Mouse (Mus musculus) hindbrain, embryonic 13.5 days (tissue): ENCODE measurements around the gene Olfr1043. TPM values are rescaled to one million over a fixed set of nuclear protein-coding genes. Genes with fewer than 3 reads are reported as not detected.
"Not testable (repeated sequence)": the region's sequence is repeated elsewhere in the genome, so short reads cannot be mapped to it uniquely, and the experiment has no call there.

ENCODE experiments used
- ATAC-seq: fragments of 200-750 bp; cut with Nextera tagmentation; 2 replicates; pipeline ENCODE4 v1.8.0; 2017; ENCODE audit warnings: moderate TSS enrichment; ENCODE audit not compliant: low FRiP score
- H3K27ac ChIP-seq: fragments of 300-500 bp; sonication (generic); 2 replicates; pipeline ENCODE4 v1.5.1; 2015; ENCODE audit warnings: inconsistent platforms, mild to moderate bottlenecking, moderate library complexity
- H3K27me3 ChIP-seq: fragments of 300-500 bp; sonication (generic); 2 replicates; pipeline ENCODE4 v1.6.1; 2015; ENCODE audit warnings: mild to moderate bottlenecking, inconsistent platforms
- H3K36me3 ChIP-seq: fragments of 300-500 bp; sonication (generic); 2 replicates; pipeline ENCODE4 v1.6.1; 2015; ENCODE audit warnings: mild to moderate bottlenecking, inconsistent platforms
- H3K4me1 ChIP-seq: fragments of 300-500 bp; sonication (generic); replicated peaks from 2 replicates; pipeline ENCODE4 v1.6.1; 2015; ENCODE audit warnings: inconsistent platforms
- H3K4me2 ChIP-seq: fragments of 300-500 bp; sonication (generic); 2 replicates; pipeline ENCODE4 v1.6.1; 2015; ENCODE audit warnings: inconsistent platforms, mild to moderate bottlenecking, moderate library complexity
- H3K4me3 ChIP-seq: fragments of 300-500 bp; sonication (generic); 2 replicates; pipeline ENCODE4 v1.5.1; 2015; ENCODE audit warnings: mild to moderate bottlenecking, inconsistent platforms
- H3K9ac ChIP-seq: fragments of 300-500 bp; sonication (generic); 2 replicates; pipeline ENCODE4 v1.6.1; 2015; ENCODE audit warnings: mild to moderate bottlenecking, inconsistent platforms
- H3K9me3 ChIP-seq: fragments of 300-500 bp; sonication (generic); 2 replicates; pipeline ENCODE4 v1.6.1; 2016; ENCODE audit warnings: inconsistent platforms
- WGBS: fragments of 180-500 bp; shearing (Covaris S2); methylation state at CpG from one replicate; pipeline ENCODE4 v1.1.7; 2015; 5-methylcytosine and 5-hydroxymethylcytosine counted together
- polyA plus RNA-seq: library from polyadenylated mRNA; unstranded; fragments of >200 nt; fragmentation: Nextera tagmentation; extraction: Ambion mirVana; gene quantifications from 2 replicates; pipeline ENCODE4 v1.2.1, GENCODE M21; 2015

Gene Olfr1043
- not detected in 2 replicates for polyA plus RNA-seq

- H3K4me1 ChIP-seq = no peaks in the 10 kb centered on the region
- H3K9me3 ChIP-seq = no peaks in the 10 kb centered on the region
- H3K27me3 ChIP-seq = no peaks in the 10 kb centered on the region
- no peak for ATAC-seq
- WGBS = 91% methylated on average over 2 of the region's 2 CpGs
- H3K4me2 ChIP-seq = no peak within 1 kb of the TSS
- H3K27ac ChIP-seq = no peak within 1 kb of the TSS
- no peak within 1 kb of the TSS for H3K4me3 ChIP-seq
- H3K9ac ChIP-seq = no peak within 1 kb of the TSS
- H3K36me3 ChIP-seq = no peaks in the 10 kb centered on the region
Measured at GRCm38 (mm10) chr2:86167422-86167821, at the start of gene Olfr1043. Olfr1043 (minus strand) TSS chr2:86167522.

GRCm38 (mm10) chr2:86202909-86203308, 35.6 kb upstream of the Olfr1043 start, which contains the start of gene Olfr1045:
Olfr1045 (minus strand) TSS chr2:86203009.
- Histone ChIP-seq H3K36me3 (no peaks in the 10 kb centered on the region), H3K27me3 (no peaks in the 10 kb centered on the region), H3K4me3 (no peak within 1 kb of the TSS), H3K4me1 (no peaks in the 10 kb centered on the region), H3K27ac (no peak within 1 kb of the TSS), H3K4me2 (no peak within 1 kb of the TSS), H3K9me3 (no peaks in the 10 kb centered on the region; the same call in 1 of the 2 replicates), H3K9ac (no peak within 1 kb of the TSS)
- ATAC-seq = no peak

GRCm38 (mm10) chr2:86195863-86196262, 28.5 kb upstream of the Olfr1043 start:
- Histone ChIP-seq H3K27me3 (no peaks in the 10 kb centered on the region), H3K9me3 (no peaks in the 10 kb centered on the region), H3K4me2 (no peak overlapping the region), H3K9ac (no peak overlapping the region), H3K4me3 (no peak overlapping the region), H3K36me3 (no peaks in the 10 kb centered on the region), H3K4me1 (no peaks in the 10 kb centered on the region), H3K27ac (no peak overlapping the region)
- 59% methylated on average over 1 of the region's 1 CpGs for WGBS
- no peak for ATAC-seq

- Histone ChIP-seq H3K27me3 (no peaks in the 10 kb centered on the region), H3K9ac (no peak within 1 kb of the TSS), H3K4me2 (no peak within 1 kb of the TSS), H3K4me3 (no peak within 1 kb of the TSS), H3K4me1 (no peaks in the 10 kb centered on the region), H3K27ac (no peak within 1 kb of the TSS), H3K9me3 (no peaks in the 10 kb centered on the region), H3K36me3 (no peaks in the 10 kb centered on the region)
- ATAC-seq = no peak
Measured at GRCm38 (mm10) chr2:86185583-86185982, 18.3 kb upstream of the Olfr1043 start, which contains the start of gene Olfr52. Olfr52 (minus strand) TSS chr2:86185683.

GRCm38 (mm10) chr2:86179950-86180349, 12.6 kb upstream of the Olfr1043 start:
- no peaks in the 10 kb centered on the region for H3K4me1 ChIP-seq

GRCm38 (mm10) chr2:86177720-86178119, 10.4 kb upstream of the Olfr1043 start, which contains the start of gene Olfr1044:
Olfr1044 (minus strand) TSS chr2:86177820.
- no peak within 1 kb of the TSS for H3K27ac ChIP-seq
- H3K4me2 ChIP-seq = no peak within 1 kb of the TSS
- H3K9ac ChIP-seq = no peak within 1 kb of the TSS
- no peaks in the 10 kb centered on the region for H3K4me1 ChIP-seq
- no peaks in the 10 kb centered on the region for H3K36me3 ChIP-seq
- no peak for ATAC-seq
- no peak within 1 kb of the TSS for H3K4me3 ChIP-seq
- no peaks in the 10 kb centered on the region for H3K9me3 ChIP-seq
- no peaks in the 10 kb centered on the region for H3K27me3 ChIP-seq

More at GRCm38 (mm10) chr2:86179950-86180349, 12.6 kb upstream of the Olfr1043 start:
- H3K4me2 ChIP-seq = no peak overlapping the region
- H3K9ac ChIP-seq = no peak overlapping the region
- H3K36me3 ChIP-seq = no peaks in the 10 kb centered on the region
- no peaks in the 10 kb centered on the region for H3K27me3 ChIP-seq
- no peak overlapping the region for H3K27ac ChIP-seq
- no peaks in the 10 kb centered on the region for H3K9me3 ChIP-seq
- WGBS = 87% methylated on average over 3 of the region's 3 CpGs
- H3K4me3 ChIP-seq = no peak overlapping the region
- ATAC-seq = no peak

- not testable (repeated sequence) for H3K4me1 ChIP-seq, H3K36me3 ChIP-seq, H3K9me3 ChIP-seq, H3K27ac ChIP-seq, H3K27me3 ChIP-seq, ATAC-seq, H3K9ac ChIP-seq, H3K4me2 ChIP-seq, H3K4me3 ChIP-seq
- WGBS = 90% methylated on average over 7 of the region's 7 CpGs
Measured at GRCm38 (mm10) chr2:86175422-86175821, 8.1 kb upstream of the Olfr1043 start.

GRCm38 (mm10) chr2:86161738-86162137, 5.6 kb downstream of the Olfr1043 start, which contains the start of gene Olfr1042:
Olfr1042 (minus strand) TSS chr2:86161838.
- no peak within 1 kb of the TSS for H3K27ac ChIP-seq
- no peak within 1 kb of the TSS for H3K9ac ChIP-seq
- no peak within 1 kb of the TSS for H3K4me3 ChIP-seq
- H3K9me3 ChIP-seq = no peaks in the 10 kb centered on the region
- no peak within 1 kb of the TSS for H3K4me2 ChIP-seq
- no peaks in the 10 kb centered on the region for H3K4me1 ChIP-seq
- no peak for ATAC-seq
- H3K36me3 ChIP-seq = no peaks in the 10 kb centered on the region
- 87% methylated on average over 2 of the region's 2 CpGs for WGBS
- H3K27me3 ChIP-seq = no peaks in the 10 kb centered on the region

- no peak within 1 kb of the TSS for H3K4me3 ChIP-seq
- H3K27me3 ChIP-seq = no peaks in the 10 kb centered on the region
- no peaks in the 10 kb centered on the region for H3K9me3 ChIP-seq
- H3K4me1 ChIP-seq = no peaks in the 10 kb centered on the region
- WGBS = 88% methylated on average over 1 of the region's 1 CpGs
- no peak within 1 kb of the TSS for H3K4me2 ChIP-seq
- no peak within 1 kb of the TSS for H3K9ac ChIP-seq
- no peak for ATAC-seq
- no peaks in the 10 kb centered on the region for H3K36me3 ChIP-seq
- H3K27ac ChIP-seq = no peak within 1 kb of the TSS
Measured at GRCm38 (mm10) chr2:86146632-86147031, 20.7 kb downstream of the Olfr1043 start, which contains the start of gene Olfr1040. Olfr1040 (minus strand) TSS chr2:86146732.

- no peak for ATAC-seq
- Histone ChIP-seq H3K36me3 (no peaks in the 10 kb centered on the region), H3K4me3 (no peak within 1 kb of the TSS), H3K9me3 (no peaks in the 10 kb centered on the region), H3K27ac (no peak within 1 kb of the TSS), H3K9ac (no peak within 1 kb of the TSS), H3K27me3 (no peaks in the 10 kb centered on the region), H3K4me1 (no peaks in the 10 kb centered on the region), H3K4me2 (no peak within 1 kb of the TSS)
- WGBS = 95% methylated on average over 1 of the region's 1 CpGs
Measured at GRCm38 (mm10) chr2:86135828-86136227, 31.5 kb downstream of the Olfr1043 start, which contains the start of gene Olfr1039. Olfr1039 (minus strand) TSS chr2:86135928.

Other genes with a start within 250 kb of the Olfr1043 start
- not detected in 2 replicates for gene Olfr1026, start 246.0 kb downstream of the Olfr1043 start, polyA plus RNA-seq
- gene Olfr1028, start 217.1 kb downstream of the Olfr1043 start, polyA plus RNA-seq = not detected in 2 replicates
- gene Olfr1029, start 193.6 kb downstream of the Olfr1043 start, polyA plus RNA-seq = not detected in 2 replicates
- gene Olfr1030, start 188.2 kb downstream of the Olfr1043 start, polyA plus RNA-seq = not detected in 2 replicates
- not detected in 2 replicates for gene Olfr1031, start 177.2 kb downstream of the Olfr1043 start, polyA plus RNA-seq
- gene Olfr1032, start 162.0 kb downstream of the Olfr1043 start, polyA plus RNA-seq = not detected in 2 replicates
- not detected in 2 replicates for gene Olfr1033, start 146.9 kb downstream of the Olfr1043 start, polyA plus RNA-seq
- gene Olfr1034, start 121.7 kb downstream of the Olfr1043 start, polyA plus RNA-seq = not detected in 2 replicates
- gene Olfr1036, start 93.5 kb downstream of the Olfr1043 start, polyA plus RNA-seq = not detected in 2 replicates
- not detected in 2 replicates for gene Olfr1037, start 80.1 kb downstream of the Olfr1043 start, polyA plus RNA-seq
- not detected in 2 replicates for gene Olfr1039, start 31.6 kb downstream of the Olfr1043 start, polyA plus RNA-seq
- not detected in 2 replicates for gene Olfr1040, start 20.8 kb downstream of the Olfr1043 start, polyA plus RNA-seq
- not detected in 2 replicates for gene Olfr1042, start 5.7 kb downstream of the Olfr1043 start, polyA plus RNA-seq
- not detected in 2 replicates for gene Olfr1044, start 10.3 kb upstream of the Olfr1043 start, polyA plus RNA-seq
- gene Olfr52, start 18.2 kb upstream of the Olfr1043 start, polyA plus RNA-seq = not detected in 2 replicates
- gene Olfr1045, start 35.5 kb upstream of the Olfr1043 start, polyA plus RNA-seq = not detected in 2 replicates
- not detected in 2 replicates for gene Olfr1046, start 51.8 kb upstream of the Olfr1043 start, polyA plus RNA-seq
- gene Olfr1047, start 63.9 kb upstream of the Olfr1043 start, polyA plus RNA-seq = not detected in 2 replicates
- gene Olfr1048, start 72.8 kb upstream of the Olfr1043 start, polyA plus RNA-seq = not detected in 2 replicates
- not detected in 2 replicates for gene Olfr1049, start 90.8 kb upstream of the Olfr1043 start, polyA plus RNA-seq
- not detected in 2 replicates for gene Olfr1051, start 111.6 kb upstream of the Olfr1043 start, polyA plus RNA-seq
- not detected in 2 replicates for gene Olfr1052, start 124.9 kb upstream of the Olfr1043 start, polyA plus RNA-seq
- not detected in 2 replicates for gene Olfr1053, start 147.8 kb upstream of the Olfr1043 start, polyA plus RNA-seq
- not detected in 2 replicates for gene Olfr1054, start 167.9 kb upstream of the Olfr1043 start, polyA plus RNA-seq
- not detected in 2 replicates for gene Olfr1055, start 182.8 kb upstream of the Olfr1043 start, polyA plus RNA-seq
- gene Olfr1056, start 194.9 kb upstream of the Olfr1043 start, polyA plus RNA-seq = not detected in 2 replicates
- not detected in 2 replicates for gene Olfr1057, start 210.9 kb upstream of the Olfr1043 start, polyA plus RNA-seq
- gene Olfr1058, start 221.0 kb upstream of the Olfr1043 start, polyA plus RNA-seq = not detected in 2 replicates
- not detected in 2 replicates for gene Olfr1061, start 246.5 kb upstream of the Olfr1043 start, polyA plus RNA-seq